Mouse (Mus musculus) thymus, postnatal 10 days (tissue): ENCODE measurements around the gene Rpn1.
"Not testable (repeated sequence)": the region's sequence is repeated elsewhere in the genome, so short reads cannot be mapped to it uniquely, and the experiment has no call there.

Source experiments
- DNase-seq, 2 experiments: peaks; one replicate each; pipeline ENCODE4 v3.0.0; 2021; ENCODE audit warnings: low spot score in 2 of 2

Gene Rpn1

GRCm38 (mm10) chr6:88120813-88121212, 36.5 kb downstream of the Rpn1 start:
- DNase-seq = no peak

- DNase-seq = no peak
Observed at GRCm38 (mm10) chr6:88121781-88122180, 37.5 kb downstream of the Rpn1 start.

DNA sequence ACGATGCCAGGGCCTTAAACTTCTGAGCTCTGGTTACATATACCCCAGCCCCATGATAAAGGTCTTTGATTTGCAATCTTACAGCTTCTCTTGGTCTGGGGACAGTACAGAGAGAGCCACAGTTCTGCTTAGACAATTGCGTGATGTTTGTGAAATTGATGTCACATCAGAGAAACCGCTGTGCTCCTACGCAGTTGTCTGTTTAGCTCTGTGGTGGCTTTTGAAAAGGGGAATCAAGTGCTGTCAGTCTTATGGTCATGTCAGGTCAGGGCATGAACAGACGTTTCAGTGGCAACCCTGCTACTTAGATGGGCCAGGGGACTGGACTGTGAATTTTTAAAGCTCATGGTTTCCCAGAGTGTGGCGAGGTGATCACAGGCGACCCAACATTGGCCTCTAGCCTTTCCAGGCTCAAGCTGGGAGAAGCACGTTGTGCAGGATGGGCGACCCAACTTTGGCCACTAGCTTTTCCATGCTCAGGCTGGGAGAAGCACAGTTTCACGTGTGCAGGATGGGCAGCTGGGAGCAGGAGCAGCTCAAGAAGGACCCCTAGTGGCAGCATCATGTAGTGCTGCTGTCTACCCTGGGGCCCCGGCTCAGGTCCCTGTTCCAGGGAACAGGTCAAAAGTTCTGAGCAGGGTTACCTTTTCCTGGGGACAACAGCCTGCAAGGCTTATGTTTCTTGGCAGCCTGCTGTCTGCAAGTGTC, 39.0 kb downstream of the Rpn1 start:
- no peak for DNase-seq

DNA sequence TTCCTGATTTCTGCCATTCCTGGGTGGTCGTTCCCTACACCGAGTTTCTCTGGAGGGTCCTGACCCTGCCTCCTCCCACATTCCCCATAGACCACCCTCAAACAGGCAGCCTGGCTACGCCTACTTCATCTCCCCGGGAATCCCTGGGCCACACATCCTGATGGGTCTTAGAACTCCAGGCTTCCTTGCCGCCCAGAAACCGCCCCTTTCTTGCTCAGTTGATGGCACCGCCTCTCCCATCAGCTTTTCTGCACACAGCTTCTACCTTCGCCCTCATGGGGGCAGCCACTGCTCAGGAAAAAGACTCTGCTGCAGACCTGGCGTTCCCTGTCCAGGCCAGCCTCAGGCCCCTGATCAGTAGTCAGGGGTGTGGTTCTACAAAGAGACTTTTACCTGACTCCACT, 39.6 kb downstream of the Rpn1 start:
- no peak for DNase-seq

DNA sequence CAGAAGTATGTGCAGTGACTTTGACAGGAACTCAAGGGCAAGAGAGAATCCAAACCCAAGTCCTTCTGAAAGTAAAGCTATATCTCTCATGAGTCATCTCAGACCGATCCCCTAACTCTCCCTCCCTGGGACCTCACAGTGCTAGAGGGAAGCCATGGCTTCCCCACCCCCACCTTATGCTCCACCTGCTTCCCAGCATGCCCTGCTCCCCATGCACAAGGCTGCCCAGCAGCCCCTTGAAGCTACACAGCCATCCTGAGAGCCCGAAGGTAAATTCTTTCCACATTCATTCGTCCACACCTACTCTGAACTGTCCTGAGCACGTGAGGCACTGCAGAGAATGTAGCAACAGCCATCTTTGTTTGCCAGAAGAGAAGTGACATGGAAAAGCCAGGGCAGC, 40.3 kb downstream of the Rpn1 start:
- no peak for DNase-seq

- DNase-seq = not testable (repeated sequence)
Observed at GRCm38 (mm10) chr6:88125815-88126214, 41.5 kb downstream of the Rpn1 start.

DNA sequence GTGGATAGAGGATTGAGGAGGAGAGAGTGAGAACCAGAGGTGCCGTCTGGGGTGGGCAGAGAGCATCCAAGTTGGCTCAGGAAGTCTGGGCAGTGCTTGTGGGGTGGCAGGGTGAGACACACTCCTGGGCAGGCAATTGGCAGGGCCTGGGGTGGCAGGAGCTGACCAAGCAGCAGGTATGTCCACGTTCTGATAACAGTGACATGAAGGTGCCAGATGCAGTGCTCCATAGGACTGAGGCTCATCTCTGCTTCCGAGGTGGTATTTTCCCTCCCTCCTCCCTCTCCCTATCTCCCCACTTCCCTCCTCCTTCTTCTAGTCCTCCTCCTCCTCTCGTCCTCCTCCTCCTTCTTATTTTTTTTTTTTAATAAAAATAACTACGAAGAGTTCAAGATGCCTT, 47.2 kb downstream of the Rpn1 start:
- no peak for DNase-seq

- DNase-seq = no peak
Observed at GRCm38 (mm10) chr6:88132051-88132450, 47.8 kb downstream of the Rpn1 start.

GRCm38 (mm10) chr6:88133061-88133460, 48.8 kb downstream of the Rpn1 start:
- no peak for DNase-seq

DNA sequence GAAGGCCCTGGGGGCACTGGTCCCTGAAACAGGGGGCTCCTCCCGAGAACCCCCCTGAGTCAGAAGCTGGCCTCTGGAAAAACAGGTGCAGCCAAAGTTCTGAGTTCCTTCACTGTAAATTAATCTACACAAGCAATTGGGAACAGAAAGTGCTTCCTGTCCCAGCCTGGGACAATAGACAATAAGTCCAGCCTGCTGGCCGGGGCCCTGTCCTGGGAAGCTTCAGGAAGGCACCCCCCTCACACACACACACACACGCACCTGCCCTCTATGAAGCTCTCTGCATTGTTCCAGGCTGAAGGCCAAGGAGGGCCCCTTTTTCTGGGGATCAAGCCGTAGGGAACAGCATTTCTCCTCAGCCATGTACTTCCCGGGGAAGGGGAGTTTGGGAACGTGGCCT, 49.6 kb downstream of the Rpn1 start:
- DNase-seq = no peak

- no peak for DNase-seq
Observed at GRCm38 (mm10) chr6:88136201-88136631, 51.9 kb downstream of the Rpn1 start.

DNA sequence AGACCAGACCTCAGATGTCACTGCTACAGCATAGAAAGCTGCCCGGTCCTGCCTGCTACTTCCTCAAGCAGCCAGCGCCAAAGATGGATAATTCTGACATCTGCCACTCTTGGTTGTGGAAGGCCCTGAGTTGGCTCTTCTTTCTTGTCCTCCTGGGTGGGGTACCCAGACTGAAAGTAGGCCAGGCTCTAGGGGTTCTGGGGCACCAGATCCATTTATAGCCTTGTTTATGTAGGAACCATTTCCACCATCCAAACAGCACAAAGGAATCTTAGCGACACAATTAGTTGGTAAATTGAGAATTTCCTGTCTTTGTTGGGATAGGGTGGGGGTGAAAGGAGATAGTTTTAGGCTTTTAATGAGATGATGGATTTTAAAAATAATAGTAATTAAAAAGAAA, 54.2 kb downstream of the Rpn1 start:
- DNase-seq = no peak

GRCm38 (mm10) chr6:88140264-88140663, 56.0 kb downstream of the Rpn1 start:
- DNase-seq = no peak

DNA sequence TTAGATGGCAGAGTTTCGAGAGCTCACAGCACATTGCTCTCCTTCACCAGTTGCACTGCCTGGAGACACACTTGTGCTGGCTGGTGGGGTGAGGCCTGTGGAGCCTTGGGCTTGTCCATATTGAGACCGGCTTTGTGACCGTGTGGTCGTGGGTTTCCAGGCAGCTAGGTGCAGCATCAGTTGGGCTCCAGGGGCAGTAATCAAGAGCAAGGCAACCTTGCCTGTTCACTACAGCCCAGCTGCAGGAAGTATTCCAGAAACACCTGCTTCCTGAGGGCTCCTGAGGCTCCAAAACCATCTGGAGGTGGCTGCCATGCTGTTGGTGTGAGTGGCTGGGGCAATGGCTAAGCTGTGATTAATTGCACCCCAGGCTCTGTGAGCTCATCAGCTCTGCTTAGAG, 61.5 kb downstream of the Rpn1 start:
- DNase-seq = no peak

GRCm38 (mm10) chr6:88146576-88146975, 62.3 kb downstream of the Rpn1 start:
- DNase-seq = no peak

DNA sequence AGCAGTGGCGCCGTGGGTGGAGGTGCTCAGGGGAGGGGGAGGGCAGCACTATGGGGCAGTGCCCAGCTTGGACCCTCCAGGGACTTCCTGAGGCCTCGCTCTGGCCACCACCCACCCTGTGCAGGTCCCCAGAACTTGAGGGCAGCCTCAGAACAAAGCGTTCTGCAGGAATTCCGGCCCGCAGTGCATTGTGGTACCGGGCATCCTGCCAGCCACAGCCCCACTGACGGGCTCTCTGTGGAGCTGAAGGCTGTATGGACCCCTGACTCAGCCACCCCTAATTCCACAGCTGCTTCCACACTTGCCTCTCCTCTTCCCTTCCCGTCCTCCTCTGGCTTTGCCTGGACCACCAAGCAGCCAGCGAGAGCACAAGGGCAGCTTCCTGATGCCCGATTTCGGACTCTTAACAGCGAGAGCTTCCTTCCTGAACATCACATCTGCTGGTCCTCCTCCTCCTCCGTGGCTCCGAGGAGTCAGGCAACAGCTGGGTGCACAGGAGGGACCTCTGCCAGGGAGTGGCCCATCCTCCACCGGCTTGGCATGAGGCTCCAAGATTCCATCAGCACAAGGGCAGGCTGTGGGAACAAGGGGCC, 63.2 kb downstream of the Rpn1 start:
- no peak for DNase-seq

- no peak for DNase-seq
Observed at GRCm38 (mm10) chr6:88151335-88151734, 67.1 kb downstream of the Rpn1 start.

GRCm38 (mm10) chr6:88152127-88152705, 67.9 kb downstream of the Rpn1 start:
- no peak for DNase-seq

DNA sequence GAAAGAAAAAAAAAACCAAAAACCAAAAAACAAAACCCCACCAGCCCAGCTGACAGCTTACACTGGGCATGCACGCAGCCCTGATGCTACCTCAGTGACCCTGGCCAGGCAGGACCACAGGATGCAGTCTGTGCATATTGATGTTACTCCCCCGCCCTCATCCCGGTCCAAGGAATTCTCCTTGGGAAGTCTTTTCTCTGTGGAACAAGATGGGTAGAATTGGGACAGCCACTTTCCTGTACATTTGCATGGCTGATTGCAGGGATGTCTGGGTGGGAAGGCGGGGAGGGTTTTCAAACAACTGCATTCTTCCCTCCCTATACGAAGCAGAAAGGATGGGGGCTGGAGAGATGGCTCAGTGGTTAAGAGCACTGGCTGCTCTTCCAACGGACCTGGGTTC, 68.7 kb downstream of the Rpn1 start:
- DNase-seq = no peak
